In the genomic region with DNA sequence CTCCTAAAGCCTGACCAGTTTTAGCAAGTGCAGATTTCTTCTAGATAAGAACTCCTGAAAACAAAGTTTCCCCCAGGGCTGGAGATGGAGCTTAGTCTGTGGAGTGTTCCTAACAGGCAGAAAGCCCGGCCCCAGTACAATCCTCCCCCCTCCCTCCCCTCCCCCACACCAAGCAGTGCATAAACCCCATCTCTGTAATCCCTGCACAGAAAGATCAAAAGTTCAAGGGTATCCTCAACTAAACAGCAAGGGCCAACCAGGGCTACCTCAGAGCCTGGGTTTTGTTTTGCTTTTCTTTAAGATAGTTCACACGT, we compare ENCODE assay signal across 9 mouse cellular contexts. TPM values are rescaled to one million over a fixed set of nuclear protein-coding genes. Genes with fewer than 3 reads are reported as not detected.
DNase-seq lines count a peak whose midpoint lies in the region; ATAC-seq lines count a peak whose summit lies in the region.
"Had no signal": no experiment of that assay in that cellular context is flagged by ENCODE, and none has a peak within 500 bp of the region (broad histone marks: within the 10 kb centered on the region; RNA-seq: fewer than 3 reads in every experiment).

No protein-coding gene starts in this region.

- peak overlapping the region; percentile 57 for H3K27ac ChIP-seq in kidney, embryonic 14.5 days (ENCODE audit: low read depth, low read length)
- H3K27ac ChIP-seq in embryonic facial prominence, embryonic 13.5 days, result peak overlapping the region; percentile 62
- H3K27ac ChIP-seq in intestine, embryonic 15.5 days, result peak overlapping the region; percentile 68; the same call in 1 of the 2 replicates
- peak overlapping the region; percentile 36 for H3K27ac ChIP-seq in midbrain, embryonic 15.5 days

- WGBS in kidney, embryonic 14.5 days, result 22% methylated on average over 2 of the region's 2 CpGs
- WGBS in embryonic facial prominence, embryonic 13.5 days, result 11% methylated on average over 2 of the region's 2 CpGs
- 21% methylated on average over 2 of the region's 2 CpGs for WGBS in intestine, embryonic 15.5 days
- WGBS in midbrain, embryonic 15.5 days, result 13% methylated on average over 2 of the region's 2 CpGs

- H3K4me1 ChIP-seq in kidney, embryonic 14.5 days (ENCODE audit: control insufficient read depth, insufficient read depth, low read length), result peaks cover 36% of the 10 kb centered on the region
- H3K4me1 ChIP-seq in embryonic facial prominence, embryonic 13.5 days, result peaks cover 28% of the 10 kb centered on the region
- H3K4me1 ChIP-seq in intestine, embryonic 15.5 days (replicated peaks), result peaks cover 51% of the 10 kb centered on the region
- H3K4me1 ChIP-seq in midbrain, embryonic 15.5 days, result peaks cover 19% of the 10 kb centered on the region

- H3K4me3 ChIP-seq in kidney, embryonic 14.5 days (ENCODE audit: low read length), result peak overlapping the region; percentile 47
- H3K4me3 ChIP-seq in embryonic facial prominence, embryonic 13.5 days, result peak overlapping the region; percentile 52
- peak overlapping the region; percentile 42 for H3K4me3 ChIP-seq in intestine, embryonic 15.5 days (replicated peaks)
- H3K4me3 ChIP-seq in midbrain, embryonic 15.5 days, result peak overlapping the region; percentile 56

- ATAC-seq in kidney, embryonic 14.5 days (ENCODE audit: low FRiP score, low TSS enrichment), result no peak
- no peak for ATAC-seq in embryonic facial prominence, embryonic 13.5 days (ENCODE audit: insufficient number of reproducible peaks, insufficient read depth, low FRiP score, low TSS enrichment, low read depth)
- ATAC-seq in intestine, embryonic 15.5 days, result no peak; the same call in 1 of the 2 replicates
- ATAC-seq in midbrain, embryonic 15.5 days (replicated peaks), result peak; percentile 28; the same call in 1 of the 2 replicates

- H3K9me3 ChIP-seq in kidney, embryonic 14.5 days (ENCODE audit: control insufficient read depth, low read length), result no peaks in the 10 kb centered on the region
- no peaks in the 10 kb centered on the region for H3K9me3 ChIP-seq in embryonic facial prominence, embryonic 13.5 days
- H3K9me3 ChIP-seq in intestine, embryonic 15.5 days, result no peaks in the 10 kb centered on the region
- no peaks in the 10 kb centered on the region for H3K9me3 ChIP-seq in midbrain, embryonic 15.5 days

- H3K4me2 ChIP-seq in kidney, embryonic 14.5 days (replicated peaks; ENCODE audit: low read depth, low read length), result peak overlapping the region; percentile 78
- H3K4me2 ChIP-seq in embryonic facial prominence, embryonic 13.5 days, result peak overlapping the region; percentile 87
- H3K4me2 ChIP-seq in intestine, embryonic 15.5 days (replicated peaks), result peak overlapping the region; percentile 88
- peak overlapping the region; percentile 97 for H3K4me2 ChIP-seq in midbrain, embryonic 15.5 days

- H3K27me3 ChIP-seq in kidney, embryonic 14.5 days (ENCODE audit: control insufficient read depth, insufficient read depth, low read length), result no peaks in the 10 kb centered on the region
- peaks cover 7% of the 10 kb centered on the region for H3K27me3 ChIP-seq in embryonic facial prominence, embryonic 13.5 days
- H3K27me3 ChIP-seq in intestine, embryonic 15.5 days (replicated peaks), result no peaks in the 10 kb centered on the region
- H3K27me3 ChIP-seq in midbrain, embryonic 15.5 days (replicated peaks), result no peaks in the 10 kb centered on the region

- no peaks in the 10 kb centered on the region for H3K36me3 ChIP-seq in kidney, embryonic 14.5 days (ENCODE audit: control insufficient read depth, insufficient read depth, low read length)
- H3K36me3 ChIP-seq in embryonic facial prominence, embryonic 13.5 days, result no peaks in the 10 kb centered on the region
- H3K36me3 ChIP-seq in intestine, embryonic 15.5 days, result no peaks in the 10 kb centered on the region
- no peaks in the 10 kb centered on the region for H3K36me3 ChIP-seq in midbrain, embryonic 15.5 days (replicated peaks)

- DNase-seq in kidney, postnatal 25 days, result no peak
- no peak for DNase-seq in thymus, postnatal 36 days
- DNase-seq in cerebellum, adult 9-11 months, result no peak
- no peak for DNase-seq in gastrocnemius, adult 18-20 months (ENCODE audit: low spot score)

- H3K9ac ChIP-seq in kidney, embryonic 14.5 days (ENCODE audit: low read depth, low read length), result peak overlapping the region; percentile 62; the same call in 1 of the 2 replicates
- H3K9ac ChIP-seq in embryonic facial prominence, embryonic 13.5 days, result peak overlapping the region; percentile 73
- peak overlapping the region; percentile 53; the same call in 1 of the 2 replicates for H3K9ac ChIP-seq in intestine, embryonic 15.5 days
- peak overlapping the region; percentile 47 for H3K9ac ChIP-seq in midbrain, embryonic 15.5 days

RNA-seq across cellular contexts. Expression of gene Nrarp, which starts 11.9 kb away (rescaled TPM):
- polyA plus RNA-seq in kidney, embryonic 14.5 days (2014; fragmentation: Nextera tagmentation; extraction: Ambion mirVana), result 8.7 and 21.0 TPM in 2 replicates
- 15.0 and 16.7 TPM in 2 replicates for polyA plus RNA-seq in embryonic facial prominence, embryonic 13.5 days (2015; fragmentation: Nextera tagmentation; extraction: Ambion mirVana)
- polyA plus RNA-seq in intestine, embryonic 15.5 days (2015; fragmentation: Nextera tagmentation; extraction: Ambion mirVana), result 14.3 and 19.3 TPM in 2 replicates
- polyA plus RNA-seq in midbrain, embryonic 15.5 days (2015; fragmentation: Nextera tagmentation; extraction: Ambion mirVana), result 15.3 and 18.1 TPM in 2 replicates
- total RNA-seq in gastrocnemius, adult 18-20 months (2021), result 1 to 10 TPM; 3.4 to 8.6 TPM

RNA-seq across cellular contexts. Expression of gene Tor4a, which starts 28.1 kb away (rescaled TPM):
- polyA plus RNA-seq in kidney, embryonic 14.5 days (2014; fragmentation: Nextera tagmentation; extraction: Ambion mirVana), result 6.8 and 11.3 TPM in 2 replicates
- polyA plus RNA-seq in embryonic facial prominence, embryonic 13.5 days (2015; fragmentation: Nextera tagmentation; extraction: Ambion mirVana), result 5.1 and 6.1 TPM in 2 replicates
- polyA plus RNA-seq in intestine, embryonic 15.5 days (2015; fragmentation: Nextera tagmentation; extraction: Ambion mirVana), result 16.4 and 18.5 TPM in 2 replicates
- 1.9 and 2.0 TPM in 2 replicates for polyA plus RNA-seq in midbrain, embryonic 15.5 days (2015; fragmentation: Nextera tagmentation; extraction: Ambion mirVana)
- total RNA-seq in gastrocnemius, adult 18-20 months (2021), result 1 to 10 TPM in 1 of 2 experiments, under 1 TPM in 1; 0.84 to 1.2 TPM

RNA-seq across cellular contexts. Expression of gene Nelfb, which starts 42.7 kb away (rescaled TPM):
- 72.7 and 101 TPM in 2 replicates for polyA plus RNA-seq in kidney, embryonic 14.5 days (2014; fragmentation: Nextera tagmentation; extraction: Ambion mirVana)
- polyA plus RNA-seq in embryonic facial prominence, embryonic 13.5 days (2015; fragmentation: Nextera tagmentation; extraction: Ambion mirVana), result 110 and 114 TPM in 2 replicates
- polyA plus RNA-seq in intestine, embryonic 15.5 days (2015; fragmentation: Nextera tagmentation; extraction: Ambion mirVana), result 94.8 and 106 TPM in 2 replicates
- 126 and 129 TPM in 2 replicates for polyA plus RNA-seq in midbrain, embryonic 15.5 days (2015; fragmentation: Nextera tagmentation; extraction: Ambion mirVana)
- total RNA-seq in gastrocnemius, adult 18-20 months (2021), result 10 to 100 TPM; 18.8 to 21.3 TPM

RNA-seq across cellular contexts. Expression of gene Stpg3, which starts 45.8 kb away (rescaled TPM):
- 0.49 and 0.54 TPM in 2 replicates for polyA plus RNA-seq in kidney, embryonic 14.5 days (2014; fragmentation: Nextera tagmentation; extraction: Ambion mirVana)
- 0.15 TPM in 1 of 2 replicates, not detected in the other for polyA plus RNA-seq in embryonic facial prominence, embryonic 13.5 days (2015; fragmentation: Nextera tagmentation; extraction: Ambion mirVana)
- not detected in 2 replicates for polyA plus RNA-seq in intestine, embryonic 15.5 days (2015; fragmentation: Nextera tagmentation; extraction: Ambion mirVana)
- not detected in 2 replicates for polyA plus RNA-seq in midbrain, embryonic 15.5 days (2015; fragmentation: Nextera tagmentation; extraction: Ambion mirVana)
- not detected for total RNA-seq in gastrocnemius, adult 18-20 months (2021)
- total RNA-seq: left cerebral cortex, postnatal 10 days had no signal

RNA-seq across cellular contexts. Expression of gene Fam166a, which starts 49.9 kb away (rescaled TPM):
- 0.55 TPM in 1 of 2 replicates, not detected in the other for polyA plus RNA-seq in kidney, embryonic 14.5 days (2014; fragmentation: Nextera tagmentation; extraction: Ambion mirVana)
- not detected in 2 replicates for polyA plus RNA-seq in embryonic facial prominence, embryonic 13.5 days (2015; fragmentation: Nextera tagmentation; extraction: Ambion mirVana)
- polyA plus RNA-seq in intestine, embryonic 15.5 days (2015; fragmentation: Nextera tagmentation; extraction: Ambion mirVana), result not detected in 2 replicates
- polyA plus RNA-seq in midbrain, embryonic 15.5 days (2015; fragmentation: Nextera tagmentation; extraction: Ambion mirVana), result 0.43 and 0.78 TPM in 2 replicates
- not detected for total RNA-seq in gastrocnemius, adult 18-20 months (2021)
- total RNA-seq: left cerebral cortex, postnatal 10 days had no signal
